Mouse (Mus musculus) mouse trophoblast stem cell (cell line): ENCODE results near the gene Atl1.

ENCODE experiments used
- in situ Hi-C, 2 experiments: fragments of 300-500 bp; cut with MseI, MboI; formaldehyde crosslinking; loops; 2 replicates in 1 of 2; 3 replicates in 1 of 2; pipeline ENCODE4 v1.15.1; 2025

Atl1 gene

DNA sequence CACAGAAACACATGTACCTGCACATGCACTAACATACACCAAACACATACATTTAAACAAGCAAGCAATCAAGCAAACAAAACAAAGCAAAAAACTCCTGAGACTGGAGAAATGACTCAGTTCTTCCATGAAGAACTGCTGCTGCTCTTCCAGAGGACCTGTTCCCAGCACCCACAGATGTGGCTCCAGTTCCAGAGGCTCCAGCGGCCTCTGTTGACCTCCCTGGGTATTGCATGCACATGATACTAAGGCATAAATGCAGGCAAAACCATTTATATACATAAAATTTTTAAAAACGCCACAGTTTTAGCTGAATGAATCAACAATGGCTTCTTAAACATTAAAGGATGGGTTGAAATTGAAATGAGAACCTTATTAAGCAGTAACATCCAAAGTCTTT, 46.9 kb downstream of the Atl1 start:
- in situ Hi-C loops: no loop called here

GRCm38 (mm10) chr12:69941655-69942329, 49.4 kb downstream of the Atl1 start:
- in situ Hi-C loops: no loop called here

DNA sequence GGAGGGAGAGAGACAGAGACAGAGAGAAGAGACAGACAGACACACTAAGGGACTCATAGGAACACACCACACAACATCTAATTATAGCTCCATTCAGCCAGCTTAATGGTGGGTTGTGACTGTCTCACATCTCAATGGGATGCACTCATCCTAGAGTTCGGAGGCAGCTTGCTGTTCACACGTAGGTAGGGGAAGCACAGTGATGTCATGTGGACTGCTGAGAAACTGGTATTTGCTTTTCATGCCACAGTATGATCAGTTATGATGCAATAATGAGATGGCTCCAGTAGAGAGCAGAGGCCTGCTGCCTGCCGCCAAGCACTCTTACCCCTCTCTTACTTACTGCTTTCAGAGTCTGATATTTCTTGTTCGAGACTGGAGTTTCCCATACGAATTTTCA, 53.4 kb downstream of the Atl1 start:
- in situ Hi-C loops: no loop called here

GRCm38 (mm10) chr12:69947502-69947901, 55.1 kb downstream of the Atl1 start:
- in situ Hi-C loops: no loop called here

- in situ Hi-C loops: no loop called here
Observed at GRCm38 (mm10) chr12:69957378-69957777, 65.0 kb downstream of the Atl1 start.

DNA sequence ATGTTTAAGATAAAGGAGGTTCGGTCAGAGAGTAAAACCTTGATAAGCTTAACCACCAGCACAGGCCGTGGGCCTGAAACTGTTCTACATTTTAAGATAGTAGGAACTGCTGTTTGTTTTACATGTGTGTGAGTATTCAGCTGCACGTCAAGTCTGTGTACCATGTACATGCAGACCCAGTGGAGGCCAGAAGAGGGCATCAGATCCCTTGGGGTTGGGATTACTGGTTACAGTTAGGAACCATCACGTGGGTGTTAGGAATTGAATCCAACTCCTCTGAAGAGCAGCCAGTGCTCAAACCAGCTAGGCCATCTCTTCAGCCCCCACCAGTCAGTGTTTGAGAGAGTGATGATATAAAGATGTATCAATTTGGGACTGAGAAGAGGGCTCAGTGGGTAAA, 70.1 kb downstream of the Atl1 start:
- in situ Hi-C loops: no loop called here

GRCm38 (mm10) chr12:69963141-69963540, 70.7 kb downstream of the Atl1 start:
- in situ Hi-C loops: no loop called here

GRCm38 (mm10) chr12:69965644-69966043, 73.2 kb downstream of the Atl1 start:
- in situ Hi-C loops: no loop called here

DNA sequence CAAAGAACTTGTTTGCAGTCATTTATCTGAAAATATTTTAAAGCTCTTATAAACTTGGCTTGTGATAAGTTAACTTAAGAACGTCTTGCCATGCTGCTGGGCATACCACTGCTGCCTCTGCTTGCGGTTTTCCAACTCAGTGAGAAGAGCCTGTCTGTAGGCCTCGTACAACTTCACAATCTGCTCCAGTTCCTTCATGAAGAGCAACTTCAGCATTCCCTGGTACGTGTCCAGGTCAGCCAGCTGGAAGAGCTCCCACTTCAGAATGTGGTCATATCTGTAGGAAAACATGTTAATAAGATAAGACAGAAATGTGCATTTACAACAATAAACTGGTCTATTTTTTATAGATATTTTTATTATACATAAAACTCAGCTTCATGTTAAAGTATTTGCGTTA, 73.7 kb downstream of the Atl1 start:
- in situ Hi-C loops: no loop called here

GRCm38 (mm10) chr12:69967112-69967511, 74.7 kb downstream of the Atl1 start:
- in situ Hi-C loops: no loop called here

DNA sequence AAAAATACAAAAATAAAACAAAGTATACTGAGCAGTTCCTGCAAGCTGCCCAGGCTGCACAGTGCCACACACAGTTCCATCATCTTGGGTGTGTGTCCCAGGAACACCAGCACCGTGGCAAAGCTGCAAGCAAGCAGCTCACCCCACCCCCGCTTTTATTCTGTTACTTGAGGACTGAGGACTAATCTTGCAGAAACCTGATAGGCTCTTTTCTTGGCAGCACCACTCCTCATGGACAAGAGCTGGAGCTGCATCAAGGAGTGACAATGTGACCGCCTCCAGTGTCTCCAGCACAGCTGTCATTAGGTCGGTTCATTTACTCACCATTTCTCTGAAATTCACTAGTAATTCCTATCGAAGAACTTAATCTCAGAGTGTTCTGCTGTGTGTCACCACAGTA, 75.7 kb downstream of the Atl1 start:
- in situ Hi-C loops: no loop called here

GRCm38 (mm10) chr12:69973666-69974065, 81.3 kb downstream of the Atl1 start:
- in situ Hi-C loops: no loop called here

DNA sequence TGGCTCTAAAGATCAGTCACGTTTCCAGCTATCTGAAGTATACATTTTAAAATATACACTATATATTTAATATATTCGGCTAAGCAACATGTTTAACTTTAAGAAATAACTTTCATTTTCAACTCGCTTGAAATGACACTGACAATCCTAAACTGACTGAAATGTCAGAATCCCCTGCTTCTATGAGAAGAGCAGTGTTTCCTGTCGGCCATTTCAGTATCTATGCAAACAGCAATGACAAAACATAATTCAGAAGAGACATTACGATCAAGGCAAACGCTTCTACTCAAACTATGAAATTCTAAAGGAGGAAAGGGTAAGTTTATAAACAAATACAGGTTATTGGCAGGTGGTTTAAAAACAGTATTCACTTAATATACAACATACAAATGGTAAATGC, 84.3 kb downstream of the Atl1 start:
- in situ Hi-C loops: no loop called here

- in situ Hi-C loops: no loop called here
Observed at GRCm38 (mm10) chr12:69977376-69977998, 85.1 kb downstream of the Atl1 start.

DNA sequence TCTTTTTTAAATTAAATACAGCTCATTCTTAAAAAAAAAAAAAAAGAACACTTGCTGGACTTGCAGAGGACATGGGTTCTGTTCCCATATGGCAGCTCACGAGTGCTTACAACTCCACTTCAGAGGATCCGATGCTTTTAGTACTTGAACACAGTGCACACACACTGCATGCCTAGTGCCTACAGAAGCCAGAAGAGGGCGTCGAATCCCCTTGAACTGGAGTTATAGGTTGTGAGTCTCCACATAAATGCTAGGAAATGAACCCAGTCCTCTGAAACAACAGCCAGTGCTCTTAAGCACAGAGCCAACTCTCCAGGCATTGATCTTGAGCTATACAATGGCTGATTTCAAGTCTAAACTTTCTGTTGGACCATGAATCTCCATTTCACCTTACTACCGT, 90.5 kb downstream of the Atl1 start:
- in situ Hi-C loops: no loop called here

DNA sequence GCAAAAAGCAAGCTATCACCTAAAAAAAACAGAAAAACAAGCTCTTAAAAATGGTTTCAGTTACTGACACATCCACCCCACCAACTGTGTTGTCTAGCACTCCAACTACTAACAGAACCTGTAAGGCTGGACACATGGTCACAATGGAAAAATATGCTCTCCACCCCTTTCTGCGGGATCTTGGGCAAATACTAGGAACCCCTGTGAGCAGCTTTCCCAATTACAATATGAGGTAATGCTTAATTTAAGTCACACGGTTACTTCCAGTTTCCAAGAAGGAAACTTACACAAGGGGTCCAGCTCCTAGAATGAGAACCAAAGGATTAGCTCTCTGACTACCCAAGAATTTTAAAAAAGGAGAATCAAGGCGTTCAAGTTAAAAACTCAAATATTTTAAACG, 93.1 kb downstream of the Atl1 start:
- in situ Hi-C loops: no loop called here

DNA sequence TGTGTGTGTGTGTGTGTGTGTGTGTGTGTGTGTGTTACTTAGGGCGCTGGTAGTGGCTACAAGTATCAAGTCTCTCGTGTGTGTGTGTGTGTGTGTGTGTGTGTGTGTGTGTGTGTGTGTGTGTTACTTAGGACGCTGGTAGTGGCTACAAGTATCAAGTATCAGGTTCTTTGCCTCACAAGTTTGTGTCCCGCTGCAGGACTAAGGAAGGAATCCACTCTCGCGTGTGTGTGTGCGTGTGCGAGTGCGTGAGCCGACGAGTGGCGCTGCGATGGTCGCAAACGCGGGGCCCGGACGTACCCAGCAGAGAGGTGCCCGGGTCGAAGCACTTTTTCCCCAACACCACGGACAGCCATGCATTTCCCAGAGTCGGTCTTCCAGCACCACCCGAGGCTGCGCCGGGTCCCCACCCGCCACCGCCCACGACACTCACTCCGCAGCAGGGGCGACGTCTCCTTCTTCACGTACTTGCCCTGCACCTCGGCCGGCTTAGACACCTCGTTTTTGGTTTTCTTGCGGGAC, 93.9 kb downstream of the Atl1 start:
- in situ Hi-C loops: no loop called here

DNA sequence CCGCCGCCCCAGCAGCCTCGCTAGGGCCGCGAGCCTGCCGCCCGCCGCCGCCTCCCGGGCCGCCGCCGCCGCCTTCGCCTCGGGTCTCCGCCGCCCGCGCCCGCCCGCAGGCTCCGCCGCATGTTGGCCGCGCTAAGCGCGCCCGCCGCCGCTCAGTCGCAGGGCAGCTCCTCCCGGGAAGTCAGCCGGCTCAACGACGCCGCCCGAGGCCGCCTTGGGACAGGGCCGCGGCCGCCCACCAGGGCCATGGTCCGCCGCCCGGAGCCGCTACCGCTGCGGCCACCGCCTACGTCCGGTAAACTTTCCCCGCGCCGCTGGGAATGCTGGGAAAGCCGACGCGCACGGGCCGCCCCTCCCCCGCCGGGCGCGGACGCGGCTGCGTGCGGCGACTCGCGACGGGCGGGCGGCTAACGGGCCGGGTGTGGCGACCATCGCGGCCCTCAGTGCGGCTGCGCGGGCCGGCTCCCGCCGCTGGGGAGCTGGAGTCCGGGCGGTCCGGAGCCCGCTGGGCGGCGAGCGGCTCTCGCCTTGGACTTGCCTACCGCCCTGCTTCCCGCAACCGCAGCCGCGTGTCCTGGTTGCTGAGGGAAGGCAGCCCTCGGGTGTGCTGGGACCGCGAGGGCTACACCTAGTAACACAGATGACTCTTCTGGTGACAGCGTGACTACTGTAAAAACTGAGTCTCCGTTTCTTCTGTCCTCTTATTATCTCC, 94.5 kb downstream of the Atl1 start, which contains the start of gene Sav1:
TSS of gene Sav1 (minus strand) at position 217 of the 712 bp plus-strand sequence.
- in situ Hi-C loops: no loop called here

GRCm38 (mm10) chr12:69995382-69995781, 103.0 kb downstream of the Atl1 start:
- in situ Hi-C loops: no loop called here

DNA sequence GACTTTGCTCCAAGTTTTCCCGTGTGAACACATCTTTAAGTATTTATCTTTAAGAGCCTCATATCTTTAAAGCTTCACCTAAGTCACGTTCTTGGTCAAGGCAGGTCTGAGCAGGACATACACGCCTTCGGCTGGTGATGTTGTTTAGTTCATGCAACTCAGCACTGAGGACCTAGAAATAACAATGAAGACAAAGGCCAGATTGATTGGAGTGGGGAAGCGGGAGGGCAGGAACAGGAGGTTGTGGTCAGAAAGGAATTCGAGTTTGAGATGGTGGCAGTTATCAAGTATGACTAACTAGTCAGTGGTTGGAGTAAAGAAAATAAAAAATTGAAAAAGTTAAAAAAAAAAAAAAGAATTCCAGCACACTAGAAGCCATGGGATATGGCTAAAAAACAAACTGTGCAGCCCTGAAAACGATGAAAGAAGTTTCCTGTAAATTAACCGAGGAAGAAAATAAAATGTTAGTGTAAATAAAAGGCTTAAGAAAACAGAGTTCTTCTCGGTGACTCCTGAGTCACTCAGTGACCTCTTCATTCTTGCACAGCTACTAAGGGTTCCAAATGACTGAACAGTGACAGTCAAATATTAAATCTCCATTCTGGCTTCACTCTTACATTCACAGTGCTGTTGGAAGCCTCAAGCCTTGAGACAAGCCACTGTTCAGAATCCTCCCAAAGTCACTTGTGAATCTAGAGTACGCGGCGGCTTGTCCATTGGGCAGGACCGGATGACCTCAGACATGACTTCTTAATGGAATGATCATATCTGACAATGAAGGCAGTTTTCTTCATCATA, 106.0 kb downstream of the Atl1 start:
- in situ Hi-C loops: no loop called here

DNA sequence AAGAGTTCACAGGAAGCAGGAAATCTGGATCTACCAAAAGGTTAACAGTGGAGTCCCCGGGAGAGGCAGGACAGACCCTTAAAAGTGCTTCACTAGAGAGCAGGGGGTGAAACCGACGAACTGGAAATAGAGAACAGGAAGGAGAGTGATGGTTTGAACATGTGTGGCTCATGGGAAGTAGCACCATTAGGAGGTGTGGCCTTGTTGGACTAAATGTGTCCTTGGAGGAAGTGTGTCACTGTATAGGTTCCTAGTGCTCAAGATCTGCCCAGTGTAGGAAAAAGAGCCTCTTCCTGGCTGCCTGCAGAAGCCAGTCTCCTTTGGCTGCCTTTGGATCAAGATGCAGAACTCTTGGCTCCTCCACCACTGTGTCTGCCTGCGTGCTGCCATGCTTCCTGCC, 112.7 kb downstream of the Atl1 start:
- in situ Hi-C loops: no loop called here

GRCm38 (mm10) chr12:70010356-70010755, 117.9 kb downstream of the Atl1 start:
- in situ Hi-C loops: no loop called here
